Mouse (Mus musculus): ENCODE measurements around the gene Ran.
"Not testable (repeated sequence)": the region's sequence is repeated elsewhere in the genome, so short reads cannot be mapped to it uniquely, and the experiment has no call there.

Ran gene

GRCm38 (mm10) chr5:129019497-129020299 lies at the start of gene Ran:
Gene Ran, plus strand, starts transcription at chr5:129020069.
- peak; percentile 88 to 90 for DNase-seq

GRCm38 (mm10) chr5:128970878-128971277 lies 49.0 kb upstream of the Ran start:
- DNase-seq: no peak

- peak in 1 of 2 experiments; percentile 10 for DNase-seq
Measured at GRCm38 (mm10) chr5:128971298-128971697, 48.6 kb upstream of the Ran start.

- no peak for DNase-seq
Measured at GRCm38 (mm10) chr5:128976266-128976665, 43.6 kb upstream of the Ran start.

GRCm38 (mm10) chr5:128977466-128977865 lies 42.4 kb upstream of the Ran start:
- DNase-seq: not testable (repeated sequence)

GRCm38 (mm10) chr5:128978957-128979356 lies 40.9 kb upstream of the Ran start:
- no peak for DNase-seq

GRCm38 (mm10) chr5:128980857-128981256 lies 39.0 kb upstream of the Ran start:
- no peak for DNase-seq

GRCm38 (mm10) chr5:128981607-128982006 lies 38.3 kb upstream of the Ran start:
- DNase-seq: peak in 1 of 2 experiments; percentile 24

GRCm38 (mm10) chr5:128984536-128984935 lies 35.3 kb upstream of the Ran start:
- DNase-seq: no peak

GRCm38 (mm10) chr5:128985946-128986345 lies 33.9 kb upstream of the Ran start:
- no peak for DNase-seq

GRCm38 (mm10) chr5:128987141-128987954 lies 32.5 kb upstream of the Ran start:
- DNase-seq: no peak

GRCm38 (mm10) chr5:129000706-129001468 lies 19.0 kb upstream of the Ran start:
- no peak for DNase-seq

GRCm38 (mm10) chr5:129002571-129003011 lies 17.3 kb upstream of the Ran start:
- no peak for DNase-seq

- no peak for DNase-seq
Measured at GRCm38 (mm10) chr5:129005416-129005815, 14.5 kb upstream of the Ran start.

GRCm38 (mm10) chr5:129006031-129006788 lies 13.7 kb upstream of the Ran start:
- no peak for DNase-seq

GRCm38 (mm10) chr5:129007105-129007957 lies 12.5 kb upstream of the Ran start:
- DNase-seq: no peak

- DNase-seq: peak in 1 of 2 experiments; percentile 25
Measured at GRCm38 (mm10) chr5:129008008-129008407, 11.9 kb upstream of the Ran start.

- peak; percentile 84 to 85 for DNase-seq
Measured at GRCm38 (mm10) chr5:129008412-129008826, 11.4 kb upstream of the Ran start, which contains the start of gene Stx2. Gene Stx2, minus strand, starts transcription at chr5:129008574.

GRCm38 (mm10) chr5:129009577-129009976 lies 10.3 kb upstream of the Ran start:
- no peak for DNase-seq

- DNase-seq: no peak
Measured at GRCm38 (mm10) chr5:129010937-129011336, 8.9 kb upstream of the Ran start.

- no peak for DNase-seq
Measured at GRCm38 (mm10) chr5:129015020-129015419, 4.8 kb upstream of the Ran start.
